Mouse (Mus musculus) MEL (cell line): ENCODE measurements around the gene Cog4.

ENCODE experiments used
- CTCF ChIP-seq, 3 experiments: IDR thresholded peaks in 2 of 3; conservative IDR thresholded peaks in 1 of 3; 2 replicates each; pipeline ENCODE4 v1.5.1; 2011 to 2012; ENCODE audit warnings: low read length in 3 of 3, low read depth in 2 of 3, mild to moderate bottlenecking in 2 of 3, improper control_type of control experiment in 1 of 3, inconsistent platforms in 1 of 3, mixed read lengths in 1 of 3, moderate library complexity in 1 of 3; ENCODE audit not compliant: control insufficient read depth in 1 of 3, insufficient read depth in 1 of 3, poor library complexity in 1 of 3, severe bottlenecking in 1 of 3
- NELFE ChIP-seq: IDR thresholded peaks from 2 replicates; pipeline ENCODE4 v1.6.1; 2011; ENCODE audit warnings: low read depth, low read length, improper control_type of control experiment
- POLR2A ChIP-seq, 2 experiments: IDR thresholded peaks; 2 replicates each; pipeline ENCODE4 v1.6.1; 2011 to 2012; ENCODE audit warnings: low read length in 2 of 2, mild to moderate bottlenecking in 2 of 2, control low read depth in 1 of 2, improper control_type of control experiment in 1 of 2, low read depth in 1 of 2, moderate library complexity in 1 of 2; ENCODE audit not compliant: control insufficient read depth in 1 of 2, insufficient read depth in 1 of 2, poor library complexity in 1 of 2

- TF ChIP-seq CTCF (IDR thresholded peaks at IDR 0.05 in 2 of 3, conservative IDR thresholded peaks at IDR 0.05 in 1 of 3; ENCODE audit: control insufficient read depth in 1 of 3, insufficient read depth in 1 of 3, low read depth in 2 of 3, low read length in 3 of 3, poor library complexity in 1 of 3, severe bottlenecking in 1 of 3) = peak; percentile 16 to 68 (median 47); a peak in 4 of 6 replicates
- no peak for TF ChIP-seq NELFE
- no peak for TF ChIP-seq POLR2A (IDR thresholded peaks at IDR 0.05; ENCODE audit: control insufficient read depth in 1 of 2, insufficient read depth in 1 of 2, low read depth in 1 of 2, low read length in 2 of 2, poor library complexity in 1 of 2)
Observed at GRCm38 (mm10) chr8:110859651-110860501, 13.5 kb downstream of the Cog4 start.
